Mouse (Mus musculus) lung, embryonic 15.5 days (tissue): ENCODE data around the gene Rasl11a. TPM values are rescaled to one million over a fixed set of nuclear protein-coding genes. Genes with fewer than 3 reads are reported as not detected.
A peak's percentile ranks its signal among the peaks of the same experiment; 100 is the strongest.
"Not testable (repeated sequence)": the region's sequence is repeated elsewhere in the genome, so short reads cannot be mapped to it uniquely, and the experiment has no call there.

Experiments
- ATAC-seq: fragments of 200-750 bp; cut with Nextera tagmentation; 2 replicates; pipeline ENCODE4 v1.8.0; 2017; ENCODE audit warnings: moderate number of reproducible peaks, borderline replicate concordance; ENCODE audit not compliant: low FRiP score, low TSS enrichment; ENCODE audit errors: extremely low read depth
- H3K27ac ChIP-seq: fragments of 300-500 bp; sonication (generic); 2 replicates; pipeline ENCODE4 v1.5.1; 2015; ENCODE audit warnings: moderate library complexity, mild to moderate bottlenecking, inconsistent platforms
- H3K27me3 ChIP-seq: fragments of 300-500 bp; sonication (generic); 2 replicates; pipeline ENCODE4 v1.6.1; 2015; ENCODE audit warnings: inconsistent platforms
- H3K36me3 ChIP-seq: fragments of 300-500 bp; sonication (generic); 2 replicates; pipeline ENCODE4 v1.6.1; 2015; ENCODE audit warnings: inconsistent platforms
- H3K4me1 ChIP-seq: fragments of 300-500 bp; sonication (generic); 2 replicates; pipeline ENCODE4 v1.6.1; 2015; ENCODE audit warnings: inconsistent platforms
- H3K4me2 ChIP-seq: fragments of 300-500 bp; sonication (generic); 2 replicates; pipeline ENCODE4 v1.6.1; 2015; ENCODE audit warnings: inconsistent platforms, mild to moderate bottlenecking, moderate library complexity
- H3K4me3 ChIP-seq: fragments of 300-500 bp; sonication (generic); 2 replicates; pipeline ENCODE4 v1.5.1; 2015; ENCODE audit warnings: mild to moderate bottlenecking, inconsistent platforms
- H3K9ac ChIP-seq: fragments of 300-500 bp; sonication (generic); 2 replicates; pipeline ENCODE4 v1.6.1; 2015; ENCODE audit warnings: inconsistent platforms
- H3K9me3 ChIP-seq: fragments of 300-500 bp; sonication (generic); 2 replicates; pipeline ENCODE4 v1.6.1; 2016; ENCODE audit warnings: inconsistent platforms
- WGBS: fragments of 180-500 bp; shearing (Covaris S2); methylation state at CpG from one replicate; pipeline ENCODE4 v1.1.7; 2015; 5-methylcytosine and 5-hydroxymethylcytosine counted together
- polyA plus RNA-seq: library from polyadenylated mRNA; unstranded; fragments of >200 nt; fragmentation: Nextera tagmentation; extraction: Ambion mirVana; gene quantifications from 2 replicates; pipeline ENCODE4 v1.2.1, GENCODE M21; 2015

Rasl11a gene
- polyA plus RNA-seq, 1 experiment from 2014 or later: 24.8 TPM

- H3K27me3 ChIP-seq: no peaks in the 10 kb centered on the region
- H3K9ac ChIP-seq: no peak overlapping the region
- no peaks in the 10 kb centered on the region for H3K9me3 ChIP-seq
- H3K4me1 ChIP-seq: peaks cover 16% of the 10 kb centered on the region
- H3K36me3 ChIP-seq: no peaks in the 10 kb centered on the region
- H3K4me3 ChIP-seq: peak overlapping the region; percentile 23; the same call in 1 of the 2 replicates
- 11% methylated on average over 4 of the region's 4 CpGs for WGBS
- ATAC-seq: peak; percentile 24; the same call in 1 of the 2 replicates
- peak overlapping the region; percentile 46; the same call in 1 of the 2 replicates for H3K27ac ChIP-seq
- peak overlapping the region; percentile 57 for H3K4me2 ChIP-seq
These were observed 23.1 kb downstream of the Rasl11a start for GRCm38 (mm10) chr5:146867946-146868314.

DNA sequence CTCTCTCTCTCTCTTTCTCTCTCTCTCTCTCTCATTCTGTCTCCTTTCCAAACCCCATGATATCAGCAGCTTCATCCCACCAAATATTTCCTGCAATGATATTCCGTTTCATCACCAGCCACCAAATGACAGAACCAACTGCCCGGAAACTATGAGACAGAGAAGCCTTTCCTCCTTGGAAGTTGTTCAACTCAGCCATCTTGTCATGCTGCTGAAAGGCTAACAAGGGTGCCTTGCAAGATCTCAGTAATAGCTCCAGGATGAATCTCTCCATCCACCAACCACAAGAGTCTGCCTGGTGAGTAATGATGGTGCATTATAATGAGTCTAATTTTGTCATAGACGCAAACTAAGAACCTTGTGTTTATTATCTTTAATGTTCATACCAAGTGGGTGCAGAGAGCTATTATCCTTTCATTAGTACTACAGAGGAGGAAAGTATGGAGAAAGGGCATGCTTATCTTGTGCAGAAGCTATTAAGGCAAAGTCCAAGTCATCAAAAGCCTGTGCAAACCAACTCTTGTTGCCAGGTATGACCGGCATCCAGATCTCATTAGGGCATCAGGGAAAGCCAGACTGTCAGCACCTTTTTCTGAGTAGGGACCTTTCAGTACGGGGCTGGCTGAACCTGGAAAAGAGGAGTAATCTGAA, 28.2 kb downstream of the Rasl11a start:
- Histone ChIP-seq H3K27ac (no peak overlapping the region), H3K27me3 (no peaks in the 10 kb centered on the region), H3K4me3 (no peak overlapping the region), H3K4me2 (no peak overlapping the region), H3K9me3 (no peaks in the 10 kb centered on the region), H3K9ac (no peak overlapping the region), H3K4me1 (0 out of 2 replicates have a peak, but pooled peaks cover 2% of the 10 kb centered on the region), H3K36me3 (no peaks in the 10 kb centered on the region)
- no peak for ATAC-seq
- WGBS: 78% methylated on average over 5 of the region's 5 CpGs

DNA sequence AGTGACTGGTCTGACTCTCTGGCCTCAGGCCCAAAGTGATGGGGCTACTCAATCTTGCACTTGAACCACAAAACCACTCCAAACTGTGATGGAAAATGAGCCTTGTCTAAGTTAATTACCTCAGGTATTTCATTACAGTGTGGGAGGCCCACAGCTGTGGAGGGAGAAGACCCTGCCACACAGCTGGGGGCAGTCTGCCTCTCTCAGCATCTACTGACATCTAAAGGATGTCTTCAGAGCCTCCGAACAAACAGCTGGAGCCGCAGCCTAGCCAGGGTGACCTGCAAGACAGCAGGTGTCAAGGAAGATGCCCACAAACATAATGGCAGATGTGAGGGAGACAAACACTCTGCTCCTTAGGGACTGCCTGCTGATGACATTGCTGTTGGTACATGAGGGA, 31.2 kb downstream of the Rasl11a start:
- no peak overlapping the region for H3K27ac ChIP-seq
- 58% methylated on average over 2 of the region's 2 CpGs for whole genome bisulfite sequencing
- ATAC-seq: no peak

DNA sequence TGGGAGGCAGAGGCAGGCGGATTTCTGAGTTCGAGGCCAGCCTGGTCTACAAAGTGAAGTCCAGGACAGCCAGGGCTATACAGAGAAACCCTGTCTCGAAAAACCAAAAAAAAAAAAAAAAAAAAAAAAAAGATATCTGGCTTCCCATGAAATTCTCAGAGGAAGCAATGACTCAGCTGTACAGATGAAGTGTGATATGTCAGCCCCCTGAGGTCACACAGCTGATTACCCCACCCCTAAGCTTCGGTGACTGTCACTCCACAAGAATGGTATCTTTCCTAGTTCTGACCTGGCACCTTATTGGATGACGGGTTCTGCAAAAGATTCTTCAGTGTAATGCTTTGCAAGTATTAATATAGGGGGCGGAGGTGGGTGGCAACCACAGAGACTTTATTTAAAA, 33.0 kb downstream of the Rasl11a start:
- H3K4me1 ChIP-seq, H3K4me2 ChIP-seq, H3K27ac ChIP-seq, H3K36me3 ChIP-seq, H3K4me3 ChIP-seq, H3K9me3 ChIP-seq, H3K27me3 ChIP-seq, H3K9ac ChIP-seq, ATAC-seq: not testable (repeated sequence)
- WGBS: 71% methylated on average over 5 of the region's 6 CpGs

More for the DNA sequence above, 31.2 kb downstream of the Rasl11a start:
- Histone ChIP-seq H3K4me2 (no peak overlapping the region), H3K27me3 (no peaks in the 10 kb centered on the region), H3K4me1 (no peaks in the 10 kb centered on the region), H3K36me3 (no peaks in the 10 kb centered on the region), H3K4me3 (no peak overlapping the region), H3K9ac (no peak overlapping the region), H3K9me3 (no peaks in the 10 kb centered on the region)

DNA sequence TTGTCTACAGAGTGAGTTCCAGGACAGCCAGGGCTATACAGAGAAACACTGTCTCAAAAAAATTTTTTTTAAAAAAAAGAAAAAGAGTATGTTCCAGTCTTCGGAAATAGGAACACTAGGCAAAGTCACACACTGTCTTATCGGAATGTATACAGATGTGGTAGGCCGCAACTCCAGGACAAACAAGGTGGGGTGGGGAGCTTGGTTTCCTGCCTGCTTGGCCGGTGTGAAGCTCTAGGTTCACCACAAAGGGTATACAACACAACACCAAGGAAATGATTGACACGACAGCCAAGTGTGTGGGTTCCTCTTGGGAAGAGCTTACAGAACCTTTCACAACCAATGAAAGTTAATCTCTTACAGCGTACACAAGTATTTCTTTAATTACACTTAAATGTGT, 37.4 kb downstream of the Rasl11a start:
- 76% methylated on average over 6 of the region's 6 CpGs for WGBS

GRCm38 (mm10) chr5:146883053-146883452, 38.2 kb downstream of the Rasl11a start:
- H3K4me3 ChIP-seq: no peak overlapping the region
- ATAC-seq: no peak
- H3K9me3 ChIP-seq: no peaks in the 10 kb centered on the region
- no peaks in the 10 kb centered on the region for H3K36me3 ChIP-seq
- no peak overlapping the region for H3K27ac ChIP-seq
- no peaks in the 10 kb centered on the region for H3K27me3 ChIP-seq
- WGBS: 68% methylated on average over 7 of the region's 7 CpGs
- H3K4me1 ChIP-seq: no peaks in the 10 kb centered on the region
- H3K9ac ChIP-seq: no peak overlapping the region
- no peak overlapping the region for H3K4me2 ChIP-seq

More for the DNA sequence above, 37.4 kb downstream of the Rasl11a start:
- ATAC-seq: no peak
- H3K9ac ChIP-seq: no peak overlapping the region
- no peak overlapping the region for H3K4me2 ChIP-seq
- H3K36me3 ChIP-seq: no peaks in the 10 kb centered on the region
- H3K27me3 ChIP-seq: no peaks in the 10 kb centered on the region
- H3K4me1 ChIP-seq: no peaks in the 10 kb centered on the region
- no peak overlapping the region for H3K27ac ChIP-seq
- no peaks in the 10 kb centered on the region for H3K9me3 ChIP-seq
- no peak overlapping the region for H3K4me3 ChIP-seq

DNA sequence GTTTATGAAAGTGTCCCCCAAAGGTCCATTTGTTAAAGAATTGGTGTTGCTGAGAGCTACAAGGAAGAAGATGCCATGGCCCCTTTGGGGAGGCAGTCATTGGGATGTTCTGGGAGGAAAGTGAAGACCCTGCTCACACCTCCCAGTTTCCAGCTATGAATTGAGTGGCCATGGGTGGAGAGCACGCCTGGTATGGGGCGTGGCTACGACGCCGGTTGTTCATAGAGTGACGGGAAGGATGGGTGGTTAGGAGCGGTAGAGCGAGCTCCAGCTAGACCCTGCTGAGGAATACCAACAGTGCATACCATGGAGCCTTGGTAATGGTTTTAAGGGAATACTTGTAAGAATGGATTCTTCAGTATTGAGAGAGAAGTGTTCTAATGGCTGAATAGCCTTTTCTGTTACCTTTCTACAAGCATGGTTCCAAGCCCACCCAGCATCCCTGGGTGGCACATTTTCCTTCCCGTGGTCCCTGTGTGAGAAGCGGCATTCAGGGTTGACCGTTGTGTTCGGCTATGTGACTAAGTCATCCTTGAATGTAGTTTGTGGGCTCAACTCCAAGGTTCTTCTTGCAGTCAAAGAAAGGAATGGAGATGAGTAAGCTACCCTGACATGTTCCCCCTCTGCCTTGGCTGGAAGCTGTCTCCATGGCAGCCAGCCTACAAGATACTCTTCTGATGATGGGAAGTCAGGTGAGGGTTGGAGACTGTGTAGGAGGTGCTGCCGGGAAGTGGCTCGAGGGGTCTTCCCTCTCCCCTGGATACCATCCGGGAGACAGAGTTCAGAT, 38.8 kb downstream of the Rasl11a start:
- Histone ChIP-seq H3K4me1 (no peaks in the 10 kb centered on the region), H3K27ac (no peak overlapping the region), H3K4me3 (no peak overlapping the region), H3K9ac (no peak overlapping the region), H3K36me3 (no peaks in the 10 kb centered on the region), H3K4me2 (no peak overlapping the region), H3K27me3 (no peaks in the 10 kb centered on the region), H3K9me3 (no peaks in the 10 kb centered on the region)
- no peak for ATAC-seq
- 80% methylated on average over 15 of the region's 15 CpGs for WGBS

- Histone ChIP-seq H3K27me3 (no peaks in the 10 kb centered on the region), H3K9ac (no peak overlapping the region), H3K4me2 (no peak overlapping the region), H3K4me3 (no peak overlapping the region), H3K4me1 (no peaks in the 10 kb centered on the region), H3K9me3 (no peaks in the 10 kb centered on the region), H3K27ac (no peak overlapping the region), H3K36me3 (no peaks in the 10 kb centered on the region)
- no peak for ATAC-seq
- WGBS: 13% methylated on average over 14 of the region's 14 CpGs
These were observed 46.3 kb downstream of the Rasl11a start for GRCm38 (mm10) chr5:146891127-146891526.

- 67% methylated on average over 4 of the region's 4 CpGs for WGBS
- Histone ChIP-seq H3K4me1 (no peaks in the 10 kb centered on the region), H3K27ac (no peak overlapping the region), H3K27me3 (no peaks in the 10 kb centered on the region), H3K36me3 (no peaks in the 10 kb centered on the region), H3K4me3 (no peak overlapping the region), H3K4me2 (no peak overlapping the region), H3K9ac (no peak overlapping the region), H3K9me3 (no peaks in the 10 kb centered on the region)
- no peak for ATAC-seq
These were observed 48.0 kb downstream of the Rasl11a start for GRCm38 (mm10) chr5:146892904-146893303.

- Histone ChIP-seq H3K4me1 (no peaks in the 10 kb centered on the region), H3K27me3 (no peaks in the 10 kb centered on the region), H3K36me3 (no peaks in the 10 kb centered on the region), H3K9me3 (no peaks in the 10 kb centered on the region), H3K4me3 (no peak overlapping the region), H3K9ac (no peak overlapping the region), H3K27ac (no peak overlapping the region), H3K4me2 (no peak overlapping the region)
- WGBS: 82% methylated on average over 11 of the region's 11 CpGs
- ATAC-seq: no peak
These were observed 48.8 kb downstream of the Rasl11a start for GRCm38 (mm10) chr5:146893478-146894182.

DNA sequence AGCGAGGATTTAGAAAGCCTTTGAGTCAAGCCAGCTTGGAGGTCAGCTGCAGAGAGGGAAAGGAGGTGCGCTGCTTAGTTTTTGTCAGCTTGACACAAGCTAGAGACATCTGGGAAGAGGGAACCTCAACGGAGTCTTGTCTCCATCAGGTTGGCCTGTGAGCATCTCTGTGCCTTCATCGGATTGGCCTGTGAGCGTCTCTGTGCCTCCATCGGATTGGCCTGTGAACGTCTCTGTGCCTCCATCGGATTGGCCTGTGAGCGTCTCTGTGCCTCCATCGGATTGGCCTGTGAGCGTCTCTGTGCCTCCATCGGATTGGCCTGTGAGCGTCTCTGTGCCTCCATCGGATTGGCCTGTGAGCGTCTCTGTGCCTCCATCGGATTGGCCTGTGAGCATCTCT, 50.8 kb downstream of the Rasl11a start:
- 91% methylated on average over 15 of the region's 16 CpGs for WGBS
- not testable (repeated sequence) for H3K36me3 ChIP-seq, H3K4me3 ChIP-seq, H3K9me3 ChIP-seq, H3K27ac ChIP-seq, ATAC-seq, H3K4me2 ChIP-seq, H3K27me3 ChIP-seq, H3K4me1 ChIP-seq, H3K9ac ChIP-seq

- H3K9me3 ChIP-seq: no peaks in the 10 kb centered on the region
- no peaks in the 10 kb centered on the region for H3K4me1 ChIP-seq
- H3K9ac ChIP-seq: no peak overlapping the region
- H3K4me2 ChIP-seq: no peak overlapping the region
- no peak overlapping the region for H3K4me3 ChIP-seq
- ATAC-seq: no peak
- 55% methylated on average over 13 of the region's 13 CpGs for WGBS
- H3K36me3 ChIP-seq: no peaks in the 10 kb centered on the region
- no peaks in the 10 kb centered on the region for H3K27me3 ChIP-seq
- no peak overlapping the region for H3K27ac ChIP-seq
These were observed 52.1 kb downstream of the Rasl11a start for GRCm38 (mm10) chr5:146896973-146897372.
